Mouse (Mus musculus) intestine, embryonic 15.5 days (tissue): ENCODE data around the gene Sult1a1. TPM values are rescaled to one million over a fixed set of nuclear protein-coding genes. Genes with fewer than 3 reads are reported as not detected.
A peak's percentile ranks its signal among the peaks of the same experiment; 100 is the strongest.
"Not testable (repeated sequence)": the region's sequence is repeated elsewhere in the genome, so short reads cannot be mapped to it uniquely, and the experiment has no call there.

ENCODE experiments used
- ATAC-seq: fragments of 200-750 bp; cut with Nextera tagmentation; 2 replicates; pipeline ENCODE4 v1.8.0; 2017; ENCODE audit warnings: moderate TSS enrichment, moderate library complexity
- H3K27ac ChIP-seq: fragments of 300-500 bp; sonication (generic); 2 replicates; pipeline ENCODE4 v1.5.1; 2015; ENCODE audit warnings: mild to moderate bottlenecking, inconsistent platforms
- H3K27me3 ChIP-seq: fragments of 300-500 bp; sonication (generic); replicated peaks from 2 replicates; pipeline ENCODE4 v1.6.1; 2015; ENCODE audit warnings: inconsistent platforms
- H3K36me3 ChIP-seq: fragments of 300-500 bp; sonication (generic); 2 replicates; pipeline ENCODE4 v1.6.1; 2015; ENCODE audit warnings: inconsistent platforms
- H3K4me1 ChIP-seq: fragments of 300-500 bp; sonication (generic); replicated peaks from 2 replicates; pipeline ENCODE4 v1.6.1; 2015; ENCODE audit warnings: inconsistent platforms
- H3K4me2 ChIP-seq: fragments of 300-500 bp; sonication (generic); replicated peaks from 2 replicates; pipeline ENCODE4 v1.6.1; 2015; ENCODE audit warnings: mild to moderate bottlenecking, inconsistent platforms
- H3K4me3 ChIP-seq: fragments of 300-500 bp; sonication (generic); replicated peaks from 2 replicates; pipeline ENCODE4 v1.5.1; 2015; ENCODE audit warnings: inconsistent platforms
- H3K9ac ChIP-seq: fragments of 300-500 bp; sonication (generic); 2 replicates; pipeline ENCODE4 v1.6.1; 2015; ENCODE audit warnings: inconsistent platforms
- H3K9me3 ChIP-seq: fragments of 300-500 bp; sonication (generic); 2 replicates; pipeline ENCODE4 v1.6.1; 2016; ENCODE audit warnings: inconsistent platforms
- WGBS: fragments of 180-500 bp; shearing (Covaris S2); methylation state at CpG from one replicate; pipeline ENCODE4 v1.1.7; 2015; 5-methylcytosine and 5-hydroxymethylcytosine counted together
- polyA plus RNA-seq: library from polyadenylated mRNA; unstranded; fragments of >200 nt; fragmentation: Nextera tagmentation; extraction: Ambion mirVana; gene quantifications from 2 replicates; pipeline ENCODE4 v1.2.1, GENCODE M21; 2015

The Sult1a1 gene
- polyA plus RNA-seq, 1 experiment from 2014 or later, result 5.5 TPM

DNA sequence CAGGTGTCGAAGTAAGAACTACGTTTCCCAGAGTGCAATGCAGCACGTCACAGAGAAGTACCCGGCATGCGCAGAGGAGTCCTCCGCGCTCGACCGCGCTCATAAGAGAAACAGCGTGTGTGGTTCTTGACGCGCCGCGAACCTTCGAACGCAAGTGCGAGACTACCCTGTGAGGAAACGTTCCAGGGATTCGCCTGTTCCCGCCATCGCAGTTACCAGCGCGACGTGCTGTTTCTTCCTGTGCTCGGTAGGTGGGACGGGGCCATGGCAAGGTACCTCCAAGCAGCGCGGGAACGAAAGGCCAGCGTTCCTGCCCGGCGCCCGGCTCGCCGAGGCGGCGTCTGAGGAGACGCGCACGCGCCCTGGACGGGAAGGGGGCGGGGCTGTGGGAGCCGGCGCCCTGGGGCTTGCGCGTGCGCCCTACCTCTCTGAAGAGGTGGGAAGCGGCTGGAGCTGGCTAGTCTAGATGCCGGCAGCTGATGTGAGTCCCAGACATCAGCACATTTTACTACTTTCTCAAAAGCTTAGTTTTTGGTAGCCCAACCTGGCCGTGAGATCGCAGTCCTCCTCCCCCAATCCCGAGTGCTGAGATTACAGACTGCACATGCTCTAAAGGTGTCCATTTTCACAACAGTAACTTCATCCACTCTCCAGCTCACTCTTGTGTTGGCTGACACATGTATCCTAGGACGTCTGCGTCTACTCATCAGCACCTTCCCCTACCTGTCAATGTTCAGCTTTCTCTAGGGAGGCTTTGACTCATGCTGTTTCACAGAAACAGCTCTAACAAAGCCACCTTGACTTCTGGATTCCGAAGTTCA is 26.8 kb downstream of the Sult1a1 start, which contains the start of gene Sgf29:
Gene Sgf29, plus strand, starts transcription at position 79 of the 821 bp plus-strand sequence.
- H3K9me3 ChIP-seq, result no peaks in the 10 kb centered on the region

DNA sequence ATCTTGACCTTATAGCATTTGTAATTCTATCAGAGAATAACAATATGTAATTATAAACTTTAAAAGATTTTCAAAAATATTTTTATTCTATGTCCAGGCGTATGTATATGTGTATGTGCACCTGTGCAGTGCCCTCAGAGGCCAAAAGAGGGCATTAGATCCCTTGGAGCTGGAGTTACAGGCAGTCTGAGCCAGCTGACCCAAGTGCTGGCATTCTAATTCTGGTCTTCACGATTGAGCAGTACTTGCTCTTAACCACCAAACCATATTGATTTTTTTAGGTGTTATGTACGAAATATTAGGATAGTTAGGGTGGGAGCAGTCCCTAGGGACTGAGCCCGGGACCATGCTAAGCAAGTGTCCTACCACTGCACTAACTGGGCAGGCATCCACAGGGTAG is 27.7 kb downstream of the Sult1a1 start:
- Histone ChIP-seq H3K4me3 (peak overlapping the region; percentile 59; the same call in 1 of the 2 replicates), H3K36me3 (no peaks in the 10 kb centered on the region), H3K9ac (no peak overlapping the region), H3K27me3 (no peaks in the 10 kb centered on the region), H3K4me1 (peaks cover 18% of the 10 kb centered on the region), H3K27ac (no peak overlapping the region), H3K9me3 (no peaks in the 10 kb centered on the region), H3K4me2 (peak overlapping the region; percentile 73)
- no peak for ATAC-seq
- WGBS, result 80% methylated on average over 4 of the region's 4 CpGs

More for the DNA sequence above, 26.8 kb downstream of the Sult1a1 start, which contains the start of gene Sgf29:
- WGBS, result under 1% methylated on average over 53 of the region's 57 CpGs
- Histone ChIP-seq H3K36me3 (no peaks in the 10 kb centered on the region), H3K4me2 (peak within 1 kb of the TSS; percentile 73), H3K27ac (peak within 1 kb of the TSS; percentile 92), H3K27me3 (no peaks in the 10 kb centered on the region), H3K4me3 (peak within 1 kb of the TSS; percentile 59), H3K9ac (peak within 1 kb of the TSS; percentile 66), H3K4me1 (peaks cover 18% of the 10 kb centered on the region)
- ATAC-seq, result peak; percentile 97

DNA sequence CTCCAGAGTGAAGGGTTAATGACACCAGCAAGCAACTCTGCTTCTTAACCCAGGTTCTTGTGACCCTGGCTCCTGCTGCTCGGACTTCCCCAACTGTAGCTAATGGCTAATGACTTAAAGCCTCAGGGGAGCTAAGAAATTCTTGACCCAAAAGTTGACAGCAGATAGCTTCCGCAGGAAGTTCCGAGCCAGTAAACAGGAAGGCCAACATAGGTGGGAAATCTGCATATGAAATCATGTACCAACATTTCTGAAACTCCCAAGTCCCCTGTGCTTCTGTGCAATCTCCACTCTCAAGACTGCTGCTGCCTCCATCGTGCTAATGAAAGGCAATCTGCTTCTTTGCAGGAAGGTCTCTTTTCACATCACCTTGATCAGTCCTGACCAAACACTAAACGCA is 30.5 kb downstream of the Sult1a1 start:
- Histone ChIP-seq H3K36me3 (no peaks in the 10 kb centered on the region), H3K9ac (no peak overlapping the region), H3K4me1 (peaks cover 12% of the 10 kb centered on the region; the same call in 1 of the 2 replicates), H3K4me2 (no peak overlapping the region), H3K9me3 (no peaks in the 10 kb centered on the region), H3K27me3 (no peaks in the 10 kb centered on the region), H3K27ac (no peak overlapping the region), H3K4me3 (no peak overlapping the region)
- no peak for ATAC-seq
- WGBS, result 70% methylated on average over 5 of the region's 5 CpGs

DNA sequence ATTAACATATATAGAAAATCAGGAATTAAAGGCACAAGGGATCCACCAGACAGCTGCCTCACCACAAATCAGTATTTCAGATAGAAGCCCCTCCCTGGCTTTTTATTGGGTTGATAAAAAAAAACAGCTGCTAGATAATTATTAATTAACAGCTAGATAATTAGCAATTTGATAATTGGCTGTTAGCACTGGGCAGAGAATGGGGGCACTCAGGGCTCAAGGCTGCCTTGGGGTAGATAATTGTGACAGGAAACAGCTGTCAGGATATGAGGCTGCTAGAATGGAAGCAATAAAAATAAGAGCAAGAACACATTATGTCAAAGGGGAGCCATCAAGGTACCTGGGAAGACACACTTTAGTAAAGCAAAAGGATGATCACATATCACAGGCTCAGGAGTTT is 31.3 kb downstream of the Sult1a1 start:
- no peak overlapping the region for H3K27ac ChIP-seq
- H3K9me3 ChIP-seq, result no peaks in the 10 kb centered on the region
- no peak overlapping the region for H3K9ac ChIP-seq
- H3K27me3 ChIP-seq, result no peaks in the 10 kb centered on the region
- H3K4me1 ChIP-seq, result peaks cover 8% of the 10 kb centered on the region; the same call in 1 of the 2 replicates
- no peak overlapping the region for H3K4me2 ChIP-seq
- H3K36me3 ChIP-seq, result no peaks in the 10 kb centered on the region
- H3K4me3 ChIP-seq, result no peak overlapping the region
- no peak for ATAC-seq

DNA sequence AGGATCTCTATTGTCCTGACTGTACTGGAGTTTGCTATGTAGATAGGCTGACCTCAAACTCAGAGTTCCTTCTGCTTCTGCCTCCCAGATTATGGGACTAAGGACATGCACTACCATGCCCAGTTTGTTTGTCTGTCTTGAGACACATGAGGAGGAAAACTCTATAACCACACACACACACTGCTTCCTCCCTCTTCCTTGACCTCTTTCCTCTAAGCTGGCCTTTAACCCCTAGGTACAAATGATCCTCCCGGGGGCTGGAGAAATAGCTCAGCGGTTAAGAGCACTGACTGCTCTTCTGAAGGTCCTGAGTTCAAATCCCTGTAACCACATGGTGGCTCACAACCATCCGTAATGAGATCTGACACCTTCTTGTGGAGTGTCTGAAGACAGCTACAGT is 31.9 kb downstream of the Sult1a1 start:
- H3K4me1 ChIP-seq, result peaks cover 5% of the 10 kb centered on the region; the same call in 1 of the 2 replicates
- no peak overlapping the region for H3K27ac ChIP-seq
- 71% methylated on average over 3 of the region's 3 CpGs for WGBS
- H3K36me3 ChIP-seq, result no peaks in the 10 kb centered on the region
- no peak overlapping the region for H3K4me3 ChIP-seq
- no peaks in the 10 kb centered on the region for H3K9me3 ChIP-seq
- H3K27me3 ChIP-seq, result no peaks in the 10 kb centered on the region
- no peak overlapping the region for H3K9ac ChIP-seq
- H3K4me2 ChIP-seq, result no peak overlapping the region
- ATAC-seq, result no peak

DNA sequence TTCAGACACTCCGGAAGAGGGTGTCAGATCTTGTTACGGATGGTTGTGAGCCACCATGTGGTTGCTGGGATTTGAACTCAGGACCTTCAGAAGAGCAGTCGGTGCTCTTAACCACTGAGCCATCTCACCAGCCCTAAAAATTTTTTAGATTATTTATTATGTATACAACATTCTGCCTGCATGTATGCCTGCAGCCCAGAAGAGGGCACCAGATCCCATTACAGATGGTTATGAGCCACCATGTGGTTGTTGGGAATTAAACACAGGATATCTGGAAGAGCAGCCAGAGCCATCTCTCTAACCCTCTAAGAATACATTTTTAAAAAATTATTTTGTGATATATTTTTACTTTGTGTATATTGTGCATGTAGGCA is 33.0 kb downstream of the Sult1a1 start:
- H3K4me3 ChIP-seq, H3K27me3 ChIP-seq, H3K9ac ChIP-seq, ATAC-seq, H3K27ac ChIP-seq, H3K9me3 ChIP-seq, H3K4me1 ChIP-seq, H3K36me3 ChIP-seq, H3K4me2 ChIP-seq: not testable (repeated sequence)
- 65% methylated on average over 3 of the region's 3 CpGs for WGBS

DNA sequence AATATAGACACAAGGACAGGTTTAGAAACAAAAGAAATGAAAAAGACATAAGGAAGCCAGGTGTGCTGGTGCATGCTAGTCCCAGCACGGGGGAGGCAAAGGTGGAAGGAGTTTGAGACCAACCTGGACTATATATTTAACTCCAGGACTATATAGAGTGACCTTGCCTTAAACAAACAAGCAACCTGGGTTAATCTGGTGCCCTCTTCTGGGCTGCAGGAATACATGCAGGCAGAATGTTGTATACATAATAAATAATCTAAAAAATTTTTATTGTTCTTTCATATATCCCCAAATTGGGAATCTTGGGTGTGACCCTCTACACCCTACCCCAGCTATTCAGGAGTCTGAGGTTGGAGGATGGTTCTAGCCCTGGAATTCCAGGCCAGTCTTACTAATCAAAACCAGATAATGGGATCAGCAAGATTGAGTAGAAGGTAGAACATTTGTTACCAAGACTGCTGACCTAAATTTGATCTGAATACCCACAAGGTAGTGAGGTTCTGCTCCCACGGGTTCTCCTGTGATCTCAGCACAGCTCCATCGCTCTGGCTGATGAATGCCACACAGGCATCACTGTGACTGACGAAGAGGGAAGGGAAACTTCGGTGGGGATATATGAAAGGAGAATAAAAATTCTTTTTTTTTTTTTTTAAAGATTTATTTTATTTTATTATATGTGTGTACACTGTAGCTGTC is 33.5 kb downstream of the Sult1a1 start:
- Histone ChIP-seq H3K9me3 (no peaks in the 10 kb centered on the region), H3K27ac (no peak overlapping the region), H3K4me3 (no peak overlapping the region), H3K4me1 (no peaks in the 10 kb centered on the region), H3K27me3 (no peaks in the 10 kb centered on the region), H3K9ac (no peak overlapping the region), H3K4me2 (no peak overlapping the region), H3K36me3 (no peaks in the 10 kb centered on the region)
- ATAC-seq, result no peak
- 74% methylated on average over 5 of the region's 5 CpGs for WGBS

DNA sequence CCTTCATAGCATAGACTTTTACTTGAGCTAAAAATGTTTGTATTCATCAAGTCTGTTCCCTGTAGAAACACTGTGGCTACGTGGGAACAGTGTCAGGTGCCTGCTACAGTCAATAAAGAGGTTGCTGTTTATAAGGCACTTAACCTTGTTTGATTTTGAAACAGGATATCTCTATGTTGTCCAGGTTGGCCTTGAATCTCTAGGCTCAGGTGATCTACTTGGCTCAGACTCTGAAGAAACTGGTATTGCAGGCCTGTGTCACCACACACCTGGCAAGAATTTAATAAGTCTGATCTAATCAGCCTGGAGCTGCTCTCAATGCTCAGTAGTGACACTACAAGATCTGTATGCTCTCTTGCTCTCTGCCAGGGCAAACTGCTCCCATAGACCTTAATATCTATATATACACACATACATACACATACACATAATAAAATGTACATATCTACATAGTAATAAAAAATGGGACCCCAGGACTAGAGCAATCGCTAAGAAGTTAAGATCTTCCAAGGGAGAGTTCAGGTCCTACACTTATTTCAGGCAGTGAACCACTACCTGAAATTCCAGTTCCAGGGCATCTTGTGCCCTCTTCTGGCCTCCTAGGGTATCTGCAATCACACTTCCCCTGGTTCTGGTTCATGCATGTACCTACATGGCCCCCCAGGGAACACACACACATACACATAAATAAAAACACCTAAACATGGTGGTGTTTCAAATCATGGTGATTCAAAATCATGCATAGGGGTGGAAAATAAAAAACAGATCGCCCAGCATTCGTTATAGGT is 39.3 kb downstream of the Sult1a1 start:
- peak; percentile 73 for ATAC-seq
- 8% methylated on average over 4 of the region's 4 CpGs for WGBS

DNA sequence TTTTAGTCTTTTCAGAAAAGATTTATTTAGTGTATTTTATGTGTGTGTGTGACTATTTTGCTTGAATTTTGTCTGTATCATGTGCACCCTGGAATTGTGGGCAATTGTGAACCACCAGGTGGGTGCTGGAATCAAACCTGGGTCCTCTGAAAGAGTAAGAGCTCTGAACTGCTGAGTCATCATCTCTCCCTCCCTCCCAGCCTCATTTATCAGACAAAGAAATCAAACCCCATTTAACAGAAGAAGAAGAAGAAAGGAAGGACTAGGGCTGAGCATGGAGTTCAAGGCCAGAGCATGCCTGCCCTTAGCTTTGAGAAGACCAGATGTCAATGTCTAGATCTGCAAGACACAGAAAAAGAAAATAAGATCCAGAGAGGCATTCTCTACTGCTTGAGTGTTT is 40.9 kb downstream of the Sult1a1 start:
- H3K4me2 ChIP-seq, result no peak overlapping the region
- no peak overlapping the region for H3K9ac ChIP-seq
- H3K4me3 ChIP-seq, result no peak overlapping the region
- H3K4me1 ChIP-seq, result 0 out of 2 replicates have a peak, but pooled peaks cover 5% of the 10 kb centered on the region
- H3K27ac ChIP-seq, result no peak overlapping the region
- H3K27me3 ChIP-seq, result no peaks in the 10 kb centered on the region
- no peaks in the 10 kb centered on the region for H3K9me3 ChIP-seq
- no peaks in the 10 kb centered on the region for H3K36me3 ChIP-seq
- no peak for ATAC-seq

More for the DNA sequence above, 39.3 kb downstream of the Sult1a1 start:
- Histone ChIP-seq H3K9me3 (no peaks in the 10 kb centered on the region), H3K27ac (no peak overlapping the region), H3K27me3 (no peaks in the 10 kb centered on the region), H3K9ac (no peak overlapping the region), H3K4me3 (no peak overlapping the region), H3K4me1 (0 out of 2 replicates have a peak, but pooled peaks cover 3% of the 10 kb centered on the region), H3K36me3 (no peaks in the 10 kb centered on the region), H3K4me2 (no peak overlapping the region)

DNA sequence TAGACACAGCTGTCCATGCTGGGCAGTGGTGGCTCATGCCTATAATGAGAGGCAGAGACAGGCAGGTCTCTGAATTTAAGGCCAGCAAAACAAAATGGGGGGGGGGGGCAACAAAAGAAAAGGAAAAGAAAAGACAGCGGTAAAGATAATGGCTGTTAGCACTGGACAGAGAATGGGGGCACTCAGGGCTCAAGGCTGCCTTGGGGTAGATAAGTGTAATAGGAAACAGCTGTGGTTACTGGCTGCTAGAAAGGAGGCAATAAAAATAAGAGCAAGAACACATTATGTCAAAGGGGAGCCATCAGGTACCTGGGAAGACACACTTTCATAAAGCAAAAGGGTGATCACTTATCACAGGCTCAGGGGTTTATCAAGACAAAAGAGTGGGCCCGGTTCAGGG is 43.8 kb downstream of the Sult1a1 start:
- 64% methylated on average over 2 of the region's 2 CpGs for WGBS
- H3K4me1 ChIP-seq, result 0 out of 2 replicates have a peak, but pooled peaks cover 5% of the 10 kb centered on the region
- no peak for ATAC-seq
- H3K9ac ChIP-seq, result no peak overlapping the region
- H3K36me3 ChIP-seq, result no peaks in the 10 kb centered on the region
- H3K4me3 ChIP-seq, result no peak overlapping the region
- H3K27me3 ChIP-seq, result no peaks in the 10 kb centered on the region
- H3K4me2 ChIP-seq, result no peak overlapping the region
- no peaks in the 10 kb centered on the region for H3K9me3 ChIP-seq
- H3K27ac ChIP-seq, result no peak overlapping the region

DNA sequence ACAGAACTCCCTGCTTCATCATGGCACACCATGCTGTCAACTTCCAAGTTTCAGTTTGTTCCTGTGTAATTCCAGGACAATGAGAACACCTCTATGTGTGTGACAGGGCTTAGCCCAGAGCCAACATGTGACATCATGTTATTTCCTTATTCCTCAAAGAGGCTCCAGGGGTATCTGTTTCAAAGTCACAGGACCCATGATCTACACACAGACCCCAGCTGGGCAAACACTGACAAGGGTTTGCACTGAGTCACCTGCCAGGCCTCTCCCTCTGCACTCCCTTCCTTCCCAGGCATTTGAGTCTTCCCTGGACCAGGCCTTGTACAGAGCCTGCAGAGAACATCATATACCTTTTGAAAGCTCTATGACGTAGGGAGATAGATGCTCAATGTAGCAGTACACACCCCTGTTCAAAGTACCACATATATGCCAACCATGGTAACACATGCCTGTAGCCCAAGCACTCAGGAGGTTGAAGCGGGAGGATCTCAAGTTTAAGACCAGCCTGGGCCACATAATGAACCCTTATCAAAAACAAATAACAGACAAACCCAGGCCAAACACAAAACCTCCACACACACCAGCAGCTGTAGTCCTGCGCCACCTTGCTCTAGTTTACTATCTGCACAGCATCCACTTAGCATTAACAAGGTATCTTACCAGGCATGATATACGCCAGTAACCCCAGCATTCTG is 45.3 kb downstream of the Sult1a1 start, which contains the start of gene Nupr1:
Gene Nupr1, minus strand, starts transcription at position 38 of the 695 bp plus-strand sequence.
- no peaks in the 10 kb centered on the region for H3K9me3 ChIP-seq
- H3K27me3 ChIP-seq, result no peaks in the 10 kb centered on the region
- H3K27ac ChIP-seq, result 0 out of 2 replicates have a peak within 1 kb of the TSS, but pooled peaks have one; percentile 29
- no peaks in the 10 kb centered on the region for H3K36me3 ChIP-seq
- H3K9ac ChIP-seq, result no peak within 1 kb of the TSS
- WGBS, result 83% methylated on average over 4 of the region's 4 CpGs
- H3K4me3 ChIP-seq, result no peak within 1 kb of the TSS
- no peak within 1 kb of the TSS for H3K4me2 ChIP-seq
- peak; percentile 58 for ATAC-seq
- H3K4me1 ChIP-seq, result 0 out of 2 replicates have a peak, but pooled peaks cover 5% of the 10 kb centered on the region
